Mouse (Mus musculus) WW6 (cell line): ENCODE measurements around the gene Rad51b.

Experiments used
- DNase-seq: peaks from one replicate; pipeline ENCODE4 v3.0.0-alpha.2; 2013; ENCODE audit warnings: low read depth, low spot score

The Rad51b gene

GRCm38 (mm10) chr12:79729926-79730506 lies 432.9 kb downstream of the Rad51b start:
- no peak for DNase-seq

- DNase-seq = no peak
These were observed 434.8 kb downstream of the Rad51b start for GRCm38 (mm10) chr12:79731905-79732304.

GRCm38 (mm10) chr12:79732355-79733115 lies 435.5 kb downstream of the Rad51b start:
- DNase-seq = no peak

GRCm38 (mm10) chr12:79735341-79735785 lies 438.3 kb downstream of the Rad51b start:
- DNase-seq = no peak

- no peak for DNase-seq
These were observed 438.8 kb downstream of the Rad51b start for GRCm38 (mm10) chr12:79735882-79736281.

- DNase-seq = no peak
These were observed 441.6 kb downstream of the Rad51b start for GRCm38 (mm10) chr12:79738700-79739099.

- DNase-seq = no peak
These were observed 443.0 kb downstream of the Rad51b start for GRCm38 (mm10) chr12:79739918-79740639.

- DNase-seq = no peak
These were observed 445.1 kb downstream of the Rad51b start for GRCm38 (mm10) chr12:79742211-79742610.

GRCm38 (mm10) chr12:79744131-79744530 lies 447.0 kb downstream of the Rad51b start:
- no peak for DNase-seq

GRCm38 (mm10) chr12:79745225-79745624 lies 448.1 kb downstream of the Rad51b start:
- no peak for DNase-seq

- no peak for DNase-seq
These were observed 448.9 kb downstream of the Rad51b start for GRCm38 (mm10) chr12:79745845-79746510.

GRCm38 (mm10) chr12:79747541-79747940 lies 450.5 kb downstream of the Rad51b start:
- DNase-seq = no peak

GRCm38 (mm10) chr12:79748862-79749261 lies 451.8 kb downstream of the Rad51b start:
- no peak for DNase-seq

- no peak for DNase-seq
These were observed 453.4 kb downstream of the Rad51b start for GRCm38 (mm10) chr12:79750253-79751125.

- DNase-seq = no peak
These were observed 454.7 kb downstream of the Rad51b start for GRCm38 (mm10) chr12:79751781-79752180.

- DNase-seq = no peak
These were observed 455.1 kb downstream of the Rad51b start for GRCm38 (mm10) chr12:79752189-79752588.

GRCm38 (mm10) chr12:79755617-79756016 lies 458.5 kb downstream of the Rad51b start:
- DNase-seq = no peak

GRCm38 (mm10) chr12:79756352-79756751 lies 459.3 kb downstream of the Rad51b start:
- DNase-seq = no peak

- no peak for DNase-seq
These were observed 460.7 kb downstream of the Rad51b start for GRCm38 (mm10) chr12:79757775-79758174.

- DNase-seq = no peak
These were observed 462.3 kb downstream of the Rad51b start for GRCm38 (mm10) chr12:79759180-79759902.
